Mouse (Mus musculus): ENCODE results near the gene Smpd2.

Smpd2 gene

DNA sequence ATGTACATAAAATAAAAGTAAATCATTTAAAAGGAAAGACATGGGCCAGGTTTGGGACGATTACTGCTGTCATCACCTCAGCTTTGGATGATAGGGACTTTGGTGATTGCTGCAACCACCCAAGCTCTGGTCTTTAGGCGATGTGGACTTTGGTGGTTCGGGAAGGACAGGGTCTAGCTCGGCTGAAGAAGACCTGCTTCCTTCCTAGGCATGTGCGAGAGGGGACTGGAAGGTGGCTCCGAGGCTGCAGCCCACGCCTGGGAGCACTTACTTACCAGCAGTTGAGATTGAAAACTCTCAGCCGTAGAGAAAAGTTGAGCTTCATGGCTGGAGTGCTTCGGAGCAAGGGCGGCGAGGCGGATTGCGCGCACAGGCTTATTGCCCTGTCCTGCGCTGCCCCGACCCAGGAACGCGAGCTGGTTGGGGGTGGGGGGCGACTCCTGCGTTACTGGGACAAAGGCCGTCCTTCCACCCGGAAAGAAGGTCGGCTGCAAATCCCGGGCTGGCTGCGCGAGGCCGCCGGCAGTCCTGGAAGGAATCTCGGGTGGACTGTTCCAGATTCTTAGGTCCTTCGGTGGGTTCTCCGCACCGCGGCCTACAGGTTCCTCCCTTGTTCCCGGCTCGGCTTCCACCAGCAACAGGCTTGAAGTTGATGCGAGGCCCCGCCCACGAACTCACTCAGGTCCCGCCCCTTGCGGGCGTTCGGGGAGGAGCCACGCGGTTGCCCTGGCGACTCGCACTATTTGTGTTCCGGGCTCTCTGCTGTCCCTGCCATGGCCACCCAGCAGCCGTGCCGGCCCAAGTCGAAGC lies at the start of gene Smpd2, which contains the start of gene Ppil6:
TSS of gene Smpd2 (minus strand) at position 662 of the 810 bp plus-strand sequence.
TSS of gene Ppil6 (plus strand) at position 732 of the 810 bp plus-strand sequence.
- DNase-seq (ENCODE audit: low spot score in 2 of 2): peak; percentile 94 to 95

DNA sequence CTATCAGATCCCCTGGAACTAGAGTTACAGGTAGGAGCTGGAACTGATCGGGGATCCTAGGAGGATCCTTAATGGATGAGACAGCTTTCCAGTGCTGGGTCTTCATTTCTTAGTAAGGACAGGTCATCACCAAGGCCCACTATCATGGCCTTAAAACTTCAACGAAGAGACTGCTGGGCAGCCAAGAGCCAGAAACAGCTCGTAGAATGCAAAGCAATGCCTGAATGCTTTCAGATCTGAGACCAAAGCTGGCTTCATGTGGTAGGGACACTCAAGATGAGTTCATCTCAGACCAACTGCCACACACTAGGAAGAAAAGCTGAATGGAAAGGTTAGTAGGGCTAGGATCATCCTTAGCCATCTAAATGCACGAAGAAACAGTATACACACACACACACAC lies 48.8 kb upstream of the Smpd2 start:
- no peak for DNase-seq (ENCODE audit: low spot score in 2 of 2)

- DNase-seq (ENCODE audit: low spot score in 2 of 2): no peak
Observed at GRCm38 (mm10) chr10:41537983-41538330, 47.8 kb upstream of the Smpd2 start.

DNA sequence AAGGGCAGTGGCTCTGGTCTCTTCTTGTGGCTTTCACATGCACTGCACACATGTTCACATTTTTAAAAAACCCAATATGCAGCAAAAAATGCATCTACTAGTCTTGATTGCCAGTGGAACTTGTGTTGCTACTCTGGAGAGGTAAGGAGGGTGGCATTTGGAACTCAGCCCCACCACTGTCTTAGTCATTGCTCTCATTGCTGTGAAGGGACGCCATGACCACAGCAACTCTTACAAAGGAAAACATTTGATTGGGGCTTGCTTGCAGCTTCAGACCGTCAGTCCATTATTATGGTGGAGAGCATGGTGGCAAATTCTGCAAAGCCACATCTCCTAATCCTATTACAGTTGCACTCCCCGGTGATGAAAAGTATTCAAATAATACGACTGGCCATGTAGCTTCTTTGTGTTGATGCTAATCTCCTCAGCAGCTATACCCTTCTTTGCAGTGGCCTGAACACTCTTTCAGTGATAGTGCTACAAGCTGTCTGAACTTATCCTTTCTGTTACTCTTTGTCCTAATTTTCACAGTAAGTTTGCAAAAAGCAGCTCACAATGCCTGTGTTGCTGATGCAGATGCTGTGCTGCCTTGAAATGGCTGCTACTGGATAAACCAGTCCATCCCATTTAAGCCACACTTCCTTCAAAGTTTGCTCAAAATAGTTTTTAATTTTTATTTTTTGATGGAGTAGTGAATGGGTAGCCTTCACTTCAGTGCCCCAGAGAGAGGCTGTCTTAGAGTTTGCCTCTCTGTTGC lies 47.2 kb upstream of the Smpd2 start:
- DNase-seq (ENCODE audit: low spot score in 2 of 2): no peak

DNA sequence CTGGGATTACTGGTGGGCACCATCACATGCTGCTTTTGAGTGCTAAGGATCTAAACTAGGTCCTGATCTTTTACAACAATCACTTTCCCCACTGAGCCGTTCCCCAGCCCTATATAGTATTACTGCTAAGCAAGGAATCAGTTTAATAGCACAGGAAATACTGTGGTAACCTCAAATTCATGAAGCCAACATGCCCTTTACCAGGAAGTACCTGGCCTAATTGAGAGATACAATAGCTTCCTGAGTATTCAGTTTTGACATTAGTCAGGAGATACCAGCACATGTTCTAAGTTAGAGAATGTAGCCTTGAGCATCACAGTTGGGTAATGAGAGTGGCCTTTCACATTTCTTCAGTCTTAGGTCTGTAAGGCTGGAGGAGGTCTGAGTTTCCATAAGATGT lies 46.5 kb upstream of the Smpd2 start:
- DNase-seq (ENCODE audit: low spot score in 2 of 2): no peak

- no peak for DNase-seq (ENCODE audit: low spot score in 2 of 2)
Observed at GRCm38 (mm10) chr10:41535991-41536390, 45.8 kb upstream of the Smpd2 start.

DNA sequence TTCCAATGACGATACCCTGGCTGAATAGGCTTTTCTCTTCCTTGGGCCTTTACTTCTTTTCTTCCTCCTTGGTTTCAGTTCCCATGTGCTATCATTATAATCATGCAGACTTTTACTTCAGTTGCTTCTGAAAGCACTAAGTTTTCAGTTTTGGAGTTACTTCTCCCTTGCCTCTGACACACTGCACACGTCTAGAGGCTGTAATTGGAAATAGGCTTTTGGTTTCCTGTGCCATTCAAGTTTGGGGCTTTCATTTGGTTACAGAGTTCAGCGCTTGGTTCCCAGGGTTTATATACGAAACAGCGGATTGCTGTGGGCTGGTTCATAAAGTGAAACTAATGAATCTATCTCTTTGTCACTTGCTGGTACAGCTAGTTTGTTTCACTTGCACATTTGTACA lies 39.8 kb upstream of the Smpd2 start:
- DNase-seq (ENCODE audit: low spot score in 2 of 2): no peak

DNA sequence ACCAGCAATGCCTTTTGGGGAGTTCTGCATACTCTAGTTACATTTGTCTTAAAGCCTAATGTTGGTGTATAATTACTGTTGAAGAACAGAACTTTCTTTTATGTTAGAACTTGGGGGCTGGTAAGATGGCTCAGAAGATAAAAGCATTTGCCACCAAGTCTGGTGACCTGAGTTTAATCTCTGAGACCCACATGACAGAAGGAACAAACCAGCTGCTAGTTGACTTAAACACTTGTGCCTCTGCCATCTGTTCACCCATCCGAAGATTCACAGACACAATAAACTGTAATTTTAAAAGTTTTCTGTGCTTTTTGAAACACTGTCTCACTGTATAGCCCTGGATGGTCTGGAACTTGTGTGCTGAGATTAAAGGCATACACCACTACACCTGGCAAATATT lies 35.5 kb upstream of the Smpd2 start:
- DNase-seq (ENCODE audit: low spot score in 2 of 2): no peak

GRCm38 (mm10) chr10:41523386-41523785 lies 33.2 kb upstream of the Smpd2 start:
- DNase-seq (ENCODE audit: low spot score in 2 of 2): no peak

DNA sequence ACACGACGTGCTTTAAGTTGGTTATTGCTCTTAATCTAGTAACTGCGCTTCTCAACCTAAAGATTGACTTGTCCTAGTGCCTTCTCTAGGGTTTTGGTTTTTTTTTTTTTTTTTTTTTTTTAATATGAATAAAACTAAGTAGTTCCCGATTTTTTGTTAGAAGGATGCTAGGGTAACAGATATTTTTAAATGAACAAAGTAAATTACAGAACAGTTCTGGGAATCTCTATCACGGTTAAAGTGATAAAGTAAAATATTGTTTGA lies 30.2 kb upstream of the Smpd2 start:
- DNase-seq (ENCODE audit: low spot score in 2 of 2): no peak

- peak; percentile 22 to 43 for DNase-seq (ENCODE audit: low spot score in 2 of 2)
Observed at GRCm38 (mm10) chr10:41519640-41520409, 29.7 kb upstream of the Smpd2 start.

DNA sequence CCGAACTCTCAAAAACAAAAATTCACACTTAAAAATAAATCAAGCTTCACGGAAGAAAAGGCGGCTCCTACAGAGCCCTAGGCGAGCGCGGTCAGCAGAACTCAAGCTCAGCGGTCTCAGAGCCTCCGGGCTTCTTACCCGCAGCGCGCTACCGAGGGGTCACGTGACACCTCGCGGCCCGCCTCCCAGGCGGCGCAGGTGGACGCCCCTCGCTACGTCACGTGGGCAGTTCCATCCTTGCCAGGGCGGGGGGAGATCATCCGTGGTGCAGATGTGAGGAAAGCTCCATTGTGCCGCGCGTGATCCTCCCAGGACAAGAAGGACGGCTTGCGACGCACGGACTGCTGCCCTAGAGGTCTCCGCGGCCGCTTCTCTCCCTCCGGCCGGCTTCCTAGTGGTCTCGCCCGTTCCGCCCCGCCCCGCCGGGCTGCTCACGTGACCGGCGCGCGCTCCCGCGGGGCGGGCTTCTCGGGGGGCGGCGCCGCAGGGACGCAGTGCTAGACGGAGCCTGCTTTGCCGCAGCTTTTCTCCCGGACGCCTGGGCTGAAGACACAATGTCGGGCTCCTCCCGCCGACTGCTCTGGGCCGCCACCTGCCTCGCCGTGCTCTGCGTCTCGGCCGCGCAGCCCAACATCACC lies 28.9 kb upstream of the Smpd2 start, which contains the start of gene Cd164:
TSS of gene Cd164 (plus strand) at position 434 of the 638 bp plus-strand sequence.
- DNase-seq (ENCODE audit: low spot score in 2 of 2): peak; percentile 85 to 90

DNA sequence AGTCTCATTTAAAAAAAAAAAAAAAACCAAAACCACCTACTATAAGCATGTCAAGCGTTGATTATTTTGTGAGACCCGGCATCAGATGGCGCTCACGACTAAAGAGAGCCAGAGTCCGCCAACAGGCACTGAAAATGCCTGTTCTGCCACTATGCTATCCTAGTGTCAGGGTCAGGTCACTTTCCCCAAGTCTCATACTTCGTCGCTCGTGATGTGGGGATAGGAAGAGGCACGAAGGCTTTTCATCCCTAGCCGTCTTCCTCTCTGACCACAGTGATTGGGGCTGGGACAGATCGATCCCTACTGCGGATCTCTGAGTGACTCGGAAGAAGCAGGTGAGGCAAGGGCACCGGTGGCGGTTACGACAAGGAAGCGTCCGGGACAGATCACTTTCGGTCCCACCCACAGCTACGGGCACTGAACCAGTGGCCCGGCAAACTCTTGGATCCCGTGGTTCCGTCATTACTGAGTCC lies 28.4 kb upstream of the Smpd2 start:
- DNase-seq (ENCODE audit: low spot score in 2 of 2): peak; percentile 71

- no peak for DNase-seq (ENCODE audit: low spot score in 2 of 2)
Observed at GRCm38 (mm10) chr10:41514921-41515320, 24.8 kb upstream of the Smpd2 start.

DNA sequence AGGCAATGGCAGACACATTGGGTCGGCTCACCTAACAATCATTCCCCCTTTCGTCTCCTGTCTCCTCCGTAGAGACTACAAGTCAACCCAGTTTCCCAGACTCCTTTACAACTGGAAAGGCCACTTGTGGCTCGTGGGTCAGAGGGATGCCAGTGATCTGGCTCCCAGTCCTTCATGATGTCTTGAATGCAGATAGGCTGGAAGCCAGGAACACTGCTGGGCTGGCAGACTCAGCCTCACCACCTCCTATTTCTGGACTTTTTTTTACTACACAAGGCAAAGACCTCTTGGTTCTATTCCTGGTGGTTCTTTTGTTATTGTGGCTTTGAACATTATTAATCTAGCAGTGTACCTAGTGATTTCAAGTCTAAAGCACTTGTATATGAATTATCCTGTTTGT lies 24.1 kb upstream of the Smpd2 start:
- DNase-seq (ENCODE audit: low spot score in 2 of 2): no peak

- no peak for DNase-seq (ENCODE audit: low spot score in 2 of 2)
Observed at GRCm38 (mm10) chr10:41509160-41509559, 19.0 kb upstream of the Smpd2 start.

DNA sequence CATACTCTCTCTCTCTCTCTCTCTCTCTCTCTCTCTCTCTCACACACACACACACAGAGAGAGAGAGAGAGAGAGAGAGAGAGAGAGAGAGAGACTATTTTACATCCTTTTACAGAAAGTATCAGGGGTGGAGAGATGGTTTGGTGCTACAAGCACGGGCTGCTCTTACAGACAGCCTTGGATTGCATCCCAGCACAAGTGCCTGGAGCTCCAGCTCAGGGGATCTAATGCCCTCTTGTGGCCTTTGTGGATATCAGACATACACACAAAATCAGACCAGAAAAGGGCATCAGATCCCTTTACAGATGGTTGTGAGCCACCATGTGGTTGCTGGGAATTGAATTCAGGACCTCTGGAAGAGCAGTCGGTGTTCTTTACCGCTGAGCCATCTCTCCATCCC lies 15.3 kb upstream of the Smpd2 start:
- peak; percentile 55 to 71 for DNase-seq (ENCODE audit: low spot score in 2 of 2)

- DNase-seq (ENCODE audit: low spot score in 2 of 2): no peak
Observed at GRCm38 (mm10) chr10:41504996-41505395, 14.8 kb upstream of the Smpd2 start.

GRCm38 (mm10) chr10:41500941-41501340 lies 10.8 kb upstream of the Smpd2 start:
- no peak for DNase-seq (ENCODE audit: low spot score in 2 of 2)

- DNase-seq (ENCODE audit: low spot score in 2 of 2): no peak
Observed at GRCm38 (mm10) chr10:41491111-41491510, 942 bp upstream of the Smpd2 start.

DNA sequence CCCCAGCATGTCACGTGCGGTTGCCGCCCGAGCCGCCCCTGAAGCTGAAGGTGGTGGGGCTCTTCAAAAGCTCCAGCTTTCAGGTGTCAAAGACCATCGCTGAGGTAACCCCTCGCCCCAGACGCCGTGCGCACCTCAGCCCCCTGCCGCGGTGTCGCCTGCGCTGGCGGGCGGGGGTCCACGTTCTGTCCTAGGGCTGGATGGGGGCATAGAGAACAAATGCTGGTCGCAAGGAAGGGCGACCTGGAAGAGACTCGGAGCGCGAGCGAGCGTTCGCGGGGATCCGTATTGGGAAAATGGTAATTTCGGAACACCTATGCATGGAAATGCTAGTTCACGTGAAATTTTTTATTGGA lies 327 bp upstream of the Smpd2 start:
- no peak for DNase-seq (ENCODE audit: low spot score in 2 of 2)

DNA sequence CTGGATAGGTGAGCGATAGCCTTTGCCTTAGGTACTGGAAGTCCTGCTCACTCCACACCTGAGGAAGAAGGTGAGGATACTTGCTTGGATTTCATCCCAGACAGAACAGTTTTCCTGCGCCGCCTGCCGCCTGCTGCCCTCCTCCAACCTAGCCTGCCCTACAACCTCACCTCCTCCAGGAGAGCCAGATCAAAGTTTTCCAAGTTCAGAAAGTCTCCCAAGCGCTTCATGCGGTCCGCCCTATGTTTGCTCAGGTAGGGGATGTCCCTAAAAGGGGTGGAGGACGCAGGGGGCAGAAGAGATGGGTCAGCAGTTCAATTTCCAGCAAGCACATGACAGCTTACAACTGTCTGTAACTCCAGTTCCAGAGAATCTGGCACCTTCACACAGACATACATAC lies 875 bp downstream of the Smpd2 start:
- DNase-seq (ENCODE audit: low spot score in 2 of 2): no peak
